Mouse (Mus musculus) embryo, embryonic 11.5 days (tissue): ENCODE results near the gene Sept1.
"Not testable (repeated sequence)": the region's sequence is repeated elsewhere in the genome, so short reads cannot be mapped to it uniquely, and the experiment has no call there.

Source experiments
- DNase-seq: peaks from one replicate; pipeline ENCODE4 v3.0.0-alpha.2; 2012; ENCODE audit warnings: low read depth, low spot score

The Sept1 gene

GRCm38 (mm10) chr7:127194011-127194632, 38.8 kb downstream of the Sept1 start:
- no peak for DNase-seq

- no peak for DNase-seq
These were observed 39.9 kb downstream of the Sept1 start for GRCm38 (mm10) chr7:127192989-127193388.

- no peak for DNase-seq
These were observed 42.3 kb downstream of the Sept1 start for GRCm38 (mm10) chr7:127190672-127191071.

- DNase-seq, result no peak
These were observed 44.3 kb downstream of the Sept1 start for GRCm38 (mm10) chr7:127188305-127189276.

- DNase-seq, result no peak
These were observed 45.6 kb downstream of the Sept1 start for GRCm38 (mm10) chr7:127187351-127187750.

GRCm38 (mm10) chr7:127185601-127186000, 47.3 kb downstream of the Sept1 start:
- no peak for DNase-seq

GRCm38 (mm10) chr7:127184720-127185119, 48.2 kb downstream of the Sept1 start:
- DNase-seq, result no peak

- no peak for DNase-seq
These were observed 49.1 kb downstream of the Sept1 start for GRCm38 (mm10) chr7:127183828-127184227.

- no peak for DNase-seq
These were observed 49.6 kb downstream of the Sept1 start for GRCm38 (mm10) chr7:127183345-127183744.

- not testable (repeated sequence) for DNase-seq
These were observed 51.2 kb downstream of the Sept1 start for GRCm38 (mm10) chr7:127181724-127182123.

- no peak for DNase-seq
These were observed 52.1 kb downstream of the Sept1 start for GRCm38 (mm10) chr7:127180783-127181182.

- no peak for DNase-seq
These were observed 56.0 kb downstream of the Sept1 start for GRCm38 (mm10) chr7:127176937-127177336.

GRCm38 (mm10) chr7:127166501-127166900, 66.4 kb downstream of the Sept1 start:
- no peak for DNase-seq

GRCm38 (mm10) chr7:127165607-127166493, 67.1 kb downstream of the Sept1 start:
- no peak for DNase-seq
